Comparison of ENCODE assay signal across 15 mouse cellular contexts in the genomic region with DNA sequence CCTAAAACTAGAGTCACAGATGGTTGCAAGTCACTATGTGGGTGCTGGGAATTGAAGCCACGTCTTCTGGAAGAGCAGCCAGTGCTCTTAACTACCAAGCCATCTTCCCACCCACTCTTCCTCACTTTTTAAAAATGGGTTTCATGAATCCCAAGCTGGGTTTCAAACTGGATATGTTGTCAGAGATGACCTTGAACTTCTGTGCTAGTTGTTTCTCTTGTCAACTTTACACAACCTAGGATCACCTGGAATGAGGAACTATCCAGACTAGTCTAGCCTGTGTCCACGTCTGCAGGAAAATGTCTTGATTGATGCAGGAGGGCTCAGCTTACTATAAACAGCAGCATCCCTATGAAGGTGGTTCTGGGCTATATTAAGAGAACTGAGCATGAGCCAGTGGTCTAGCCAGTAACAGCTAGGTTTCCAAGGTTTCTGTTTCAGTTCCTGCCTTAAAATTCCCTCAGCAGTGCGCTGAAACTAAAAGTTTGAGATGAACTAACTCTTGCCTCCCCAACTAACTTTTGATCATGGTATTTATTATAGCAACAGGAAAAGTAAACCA.
"Had no signal": no experiment of that assay in that cellular context is flagged by ENCODE, and none has a peak within 500 bp of the region (broad histone marks: within the 10 kb centered on the region; RNA-seq: fewer than 3 reads in every experiment).

No protein-coding gene starts in this region.

- H3K9ac ChIP-seq: limb, embryonic 13.5 days; lung, embryonic 15.5 days; midbrain, embryonic 15.5 days; neural tube, embryonic 12.5 days had no signal

- DNase-seq: kidney, adult 11 months; kidney, postnatal 10 days; kidney, postnatal 4 days; left cerebral cortex, postnatal 4 days; lung, postnatal 14 days; retina, postnatal 1 day; right cerebral cortex, postnatal 4 days; thymus, postnatal 36 days had no signal

- H3K27me3 ChIP-seq: limb, embryonic 13.5 days; lung, embryonic 15.5 days; midbrain, embryonic 15.5 days; neural tube, embryonic 12.5 days had no signal

- H3K27ac ChIP-seq: layer of hippocampus, adult 2 months; limb, embryonic 13.5 days; lung, embryonic 15.5 days; macrophage; midbrain, embryonic 15.5 days; neural tube, embryonic 12.5 days had no signal

- H3K4me2 ChIP-seq: limb, embryonic 13.5 days; lung, embryonic 15.5 days; midbrain, embryonic 15.5 days; neural tube, embryonic 12.5 days had no signal

- H3K4me3 ChIP-seq: layer of hippocampus, adult 2 months; limb, embryonic 13.5 days; lung, embryonic 15.5 days; midbrain, embryonic 15.5 days; neural tube, embryonic 12.5 days had no signal

- ATAC-seq: inflammation-experienced regulatory T-cells, adult 6 months; midbrain, embryonic 15.5 days had no signal

- H3K9me3 ChIP-seq: limb, embryonic 13.5 days; lung, embryonic 15.5 days; midbrain, embryonic 15.5 days; neural tube, embryonic 12.5 days had no signal

- H3K36me3 ChIP-seq: lung, embryonic 15.5 days; midbrain, embryonic 15.5 days; neural tube, embryonic 12.5 days had no signal
